Mouse (Mus musculus): ENCODE results near the gene Chmp5.

- no peak for TF ChIP-seq CTCF (IDR thresholded peaks at IDR 0.05; ENCODE audit: low read depth)
- no peak for TF ChIP-seq EP300 (IDR thresholded peaks at IDR 0.05; ENCODE audit: low read depth)
Measured at GRCm38 (mm10) chr4:40983686-40984085, 35.5 kb downstream of the Chmp5 start.
